Mouse (Mus musculus): ENCODE measurements at regions not wholly inside any gene's neighbourhood (a gene's known extent, or its start where the extent isn't known, plus 50 kb on each side); places are given as distances from the start of the nearest gene placed in this dataset.
"Not testable (repeated sequence)": the region's sequence is repeated elsewhere in the genome, so short reads cannot be mapped to it uniquely, and the experiment has no call there.

- Histone ChIP-seq H3K79me2 (ENCODE audit: control insufficient read depth, insufficient read depth) (no peaks in the 10 kb centered on the region), H3K4me2 (ENCODE audit: low read depth) (no peak overlapping the region), H3K4me3 (no peak overlapping the region), H3K27me3 (ENCODE audit: control insufficient read depth, insufficient read depth, insufficient read length) (no peaks in the 10 kb centered on the region), H3K36me3 (ENCODE audit: control insufficient read depth, insufficient read depth) (no peaks in the 10 kb centered on the region), H3ac (ENCODE audit: control insufficient read depth, insufficient read length) (no peak overlapping the region)
- TF ChIP-seq CEBPB (IDR thresholded peaks at IDR 0.05; ENCODE audit: insufficient read depth, poor library complexity, severe bottlenecking): no peak
- no peak for TF ChIP-seq MYOG (IDR thresholded peaks at IDR 0.05; ENCODE audit: control insufficient read depth in 1 of 3, insufficient read depth in 1 of 3, insufficient read length in 2 of 3, low read depth in 2 of 3)
Measured at GRCm38 (mm10) chr17:4546579-4546978, 447.6 kb upstream of the Arid1b start.

- H3K79me2 ChIP-seq (ENCODE audit: control insufficient read depth, insufficient read depth); H3K4me2 ChIP-seq (ENCODE audit: low read depth); H3K36me3 ChIP-seq (ENCODE audit: control insufficient read depth, insufficient read depth); H3K4me3 ChIP-seq; H3ac ChIP-seq (ENCODE audit: control insufficient read depth, insufficient read length); H3K27me3 ChIP-seq (ENCODE audit: control insufficient read depth, insufficient read depth, insufficient read length): not testable (repeated sequence)
Measured at GRCm38 (mm10) chr17:4553026-4553425, 441.1 kb upstream of the Arid1b start.

- Histone ChIP-seq H3ac (ENCODE audit: control insufficient read depth, insufficient read length) (no peak overlapping the region), H3K79me2 (ENCODE audit: control insufficient read depth, insufficient read depth) (no peaks in the 10 kb centered on the region), H3K4me2 (ENCODE audit: low read depth) (no peak overlapping the region), H3K4me3 (no peak overlapping the region), H3K27me3 (ENCODE audit: control insufficient read depth, insufficient read depth, insufficient read length) (no peaks in the 10 kb centered on the region), H3K36me3 (ENCODE audit: control insufficient read depth, insufficient read depth) (no peaks in the 10 kb centered on the region)
- TF ChIP-seq E2F4 (IDR thresholded peaks at IDR 0.05; ENCODE audit: insufficient read depth): no peak
- TF ChIP-seq POLR2AphosphoS2 (IDR thresholded peaks at IDR 0.05; ENCODE audit: insufficient read length, low read depth): no peak
- TF ChIP-seq TCF12 (IDR thresholded peaks at IDR 0.05; ENCODE audit: insufficient read depth, poor library complexity, severe bottlenecking): no peak
- TF ChIP-seq MYOG (IDR thresholded peaks at IDR 0.05; ENCODE audit: control insufficient read depth in 1 of 3, insufficient read depth in 1 of 3, insufficient read length in 2 of 3, low read depth in 2 of 3): no peak
- no peak for TF ChIP-seq POLR2A (IDR thresholded peaks at IDR 0.05; ENCODE audit: insufficient read length, low read depth)
- TF ChIP-seq REST (IDR thresholded peaks at IDR 0.05; ENCODE audit: insufficient read depth, insufficient read length): no peak
- TF ChIP-seq MAX (IDR thresholded peaks at IDR 0.05; ENCODE audit: low read depth): no peak
- no peak for TF ChIP-seq TCF3 (IDR thresholded peaks at IDR 0.05; ENCODE audit: insufficient read length, low read depth)
- no peak for TF ChIP-seq CEBPB (IDR thresholded peaks at IDR 0.05; ENCODE audit: insufficient read depth, poor library complexity, severe bottlenecking)
- no peak for TF ChIP-seq SRF (IDR thresholded peaks at IDR 0.05; ENCODE audit: control insufficient read depth, insufficient read length, low read depth)
- no peak for TF ChIP-seq MYOD1 (IDR thresholded peaks at IDR 0.05; ENCODE audit: control insufficient read depth in 1 of 3, insufficient read length in 2 of 3, low read depth in 2 of 3)
- TF ChIP-seq USF1 (IDR thresholded peaks at IDR 0.05; ENCODE audit: low read depth): no peak
Measured at GRCm38 (mm10) chr17:4563641-4564040, 430.5 kb upstream of the Arid1b start.

GRCm38 (mm10) chr17:4576883-4577282, 417.2 kb upstream of the Arid1b start:
- no peaks in the 10 kb centered on the region for H3K79me2 ChIP-seq (ENCODE audit: control insufficient read depth, insufficient read depth)
- no peaks in the 10 kb centered on the region for H3K27me3 ChIP-seq (ENCODE audit: control insufficient read depth, insufficient read depth, insufficient read length)
- no peak overlapping the region for H3K4me2 ChIP-seq (ENCODE audit: low read depth)
- TF ChIP-seq POLR2A (IDR thresholded peaks at IDR 0.05; ENCODE audit: insufficient read length, low read depth) (no peak), POLR2AphosphoS2 (IDR thresholded peaks at IDR 0.05; ENCODE audit: insufficient read length, low read depth) (no peak), SRF (IDR thresholded peaks at IDR 0.05; ENCODE audit: control insufficient read depth, insufficient read length, low read depth) (no peak), E2F4 (IDR thresholded peaks at IDR 0.05; ENCODE audit: insufficient read depth) (no peak), TCF3 (IDR thresholded peaks at IDR 0.05; ENCODE audit: insufficient read length, low read depth) (no peak), CEBPB (IDR thresholded peaks at IDR 0.05; ENCODE audit: insufficient read depth, poor library complexity, severe bottlenecking) (no peak), MYOD1 (IDR thresholded peaks at IDR 0.05; ENCODE audit: control insufficient read depth in 1 of 3, insufficient read length in 2 of 3, low read depth in 2 of 3) (no peak), REST (IDR thresholded peaks at IDR 0.05; ENCODE audit: insufficient read depth, insufficient read length) (no peak), MYOG (IDR thresholded peaks at IDR 0.05; ENCODE audit: control insufficient read depth in 1 of 3, insufficient read depth in 1 of 3, insufficient read length in 2 of 3, low read depth in 2 of 3) (no peak), MAX (IDR thresholded peaks at IDR 0.05; ENCODE audit: low read depth) (no peak), TCF12 (IDR thresholded peaks at IDR 0.05; ENCODE audit: insufficient read depth, poor library complexity, severe bottlenecking) (no peak), USF1 (IDR thresholded peaks at IDR 0.05; ENCODE audit: low read depth) (no peak)
- H3K4me3 ChIP-seq: no peak overlapping the region
- H3ac ChIP-seq (ENCODE audit: control insufficient read depth, insufficient read length): no peak overlapping the region
- H3K36me3 ChIP-seq (ENCODE audit: control insufficient read depth, insufficient read depth): no peaks in the 10 kb centered on the region

- no peaks in the 10 kb centered on the region for H3K27me3 ChIP-seq (ENCODE audit: control insufficient read depth, insufficient read depth, insufficient read length)
- no peak overlapping the region for H3K4me2 ChIP-seq (ENCODE audit: low read depth)
- no peak for TF ChIP-seq TCF3 (IDR thresholded peaks at IDR 0.05; ENCODE audit: insufficient read length, low read depth)
- no peak for TF ChIP-seq SRF (IDR thresholded peaks at IDR 0.05; ENCODE audit: control insufficient read depth, insufficient read length, low read depth)
- no peak for TF ChIP-seq POLR2A (IDR thresholded peaks at IDR 0.05; ENCODE audit: insufficient read length, low read depth)
- no peak for TF ChIP-seq MYOG (IDR thresholded peaks at IDR 0.05; ENCODE audit: control insufficient read depth in 1 of 3, insufficient read depth in 1 of 3, insufficient read length in 2 of 3, low read depth in 2 of 3)
- TF ChIP-seq TCF12 (IDR thresholded peaks at IDR 0.05; ENCODE audit: insufficient read depth, poor library complexity, severe bottlenecking): no peak
- TF ChIP-seq MYOD1 (IDR thresholded peaks at IDR 0.05; ENCODE audit: control insufficient read depth in 1 of 3, insufficient read length in 2 of 3, low read depth in 2 of 3): no peak
- no peak for TF ChIP-seq POLR2AphosphoS2 (IDR thresholded peaks at IDR 0.05; ENCODE audit: insufficient read length, low read depth)
- no peak for TF ChIP-seq REST (IDR thresholded peaks at IDR 0.05; ENCODE audit: insufficient read depth, insufficient read length)
- TF ChIP-seq CEBPB (IDR thresholded peaks at IDR 0.05; ENCODE audit: insufficient read depth, poor library complexity, severe bottlenecking): no peak
- no peak for TF ChIP-seq E2F4 (IDR thresholded peaks at IDR 0.05; ENCODE audit: insufficient read depth)
- no peak for TF ChIP-seq USF1 (IDR thresholded peaks at IDR 0.05; ENCODE audit: low read depth)
- TF ChIP-seq MAX (IDR thresholded peaks at IDR 0.05; ENCODE audit: low read depth): no peak
- no peak overlapping the region for H3K4me3 ChIP-seq
- no peaks in the 10 kb centered on the region for H3K36me3 ChIP-seq (ENCODE audit: control insufficient read depth, insufficient read depth)
- H3ac ChIP-seq (ENCODE audit: control insufficient read depth, insufficient read length): no peak overlapping the region
- no peaks in the 10 kb centered on the region for H3K79me2 ChIP-seq (ENCODE audit: control insufficient read depth, insufficient read depth)
Measured at GRCm38 (mm10) chr17:4581851-4582250, 412.3 kb upstream of the Arid1b start.
